Mouse (Mus musculus) MEL (cell line): ENCODE measurements around the gene Fbxw11. TPM values are rescaled to one million over a fixed set of nuclear protein-coding genes. Genes with fewer than 3 reads are reported as not detected.

ENCODE experiments used
- DNase-seq: peaks from one replicate; pipeline ENCODE4 v3.0.0; 2011; ENCODE audit warnings: low read depth, low spot score
- H3K27ac ChIP-seq: 2 replicates; pipeline ENCODE4 v1.5.1; 2012; ENCODE audit warnings: low read depth, mild to moderate bottlenecking, control low read depth, low read length, moderate library complexity; ENCODE audit not compliant: control insufficient read depth
- H3K27me3 ChIP-seq, 2 experiments: fragments of 150-350 bp in 1 of 2; sonication (generic) in 1 of 2; 2 replicates each; pipeline ENCODE4 v1.6.1; 2012; ENCODE audit warnings: low read length in 2 of 2, mild to moderate bottlenecking in 2 of 2, improper control_type of control experiment in 1 of 2, moderate library complexity in 1 of 2; ENCODE audit not compliant: insufficient read depth in 2 of 2, control insufficient read depth in 1 of 2
- H3K36me3 ChIP-seq, 2 experiments: 2 replicates each; pipeline ENCODE4 v1.6.1; 2012 to 2014; ENCODE audit warnings: low read length in 2 of 2, improper control_type of control experiment in 1 of 2, inconsistent platforms in 1 of 2, mild to moderate bottlenecking in 1 of 2; ENCODE audit not compliant: insufficient read depth in 2 of 2, control insufficient read depth in 1 of 2
- H3K4me1 ChIP-seq, 2 experiments: fragments of 150-350 bp in 1 of 2; sonication (generic) in 1 of 2; 2 replicates each; pipeline ENCODE4 v1.6.1; 2012; ENCODE audit warnings: low read length in 2 of 2, improper control_type of control experiment in 1 of 2, mild to moderate bottlenecking in 1 of 2; ENCODE audit not compliant: insufficient read depth in 2 of 2, control insufficient read depth in 1 of 2
- H3K4me3 ChIP-seq, 2 experiments: fragments of 150-350 bp in 1 of 2; sonication (generic) in 1 of 2; 2 replicates each; pipeline ENCODE4 v1.5.1; 2012; ENCODE audit warnings: low read depth in 2 of 2, low read length in 2 of 2, mild to moderate bottlenecking in 2 of 2, moderate library complexity in 2 of 2, control low read depth in 1 of 2, improper control_type of control experiment in 1 of 2; ENCODE audit not compliant: control insufficient read depth in 1 of 2, insufficient read depth in 1 of 2
- H3K79me2 ChIP-seq: 2 replicates; pipeline ENCODE4 v1.6.1; 2012; ENCODE audit warnings: mild to moderate bottlenecking, low read length, moderate library complexity; ENCODE audit not compliant: control insufficient read depth, poor library complexity, insufficient read depth
- H3K9ac ChIP-seq: 2 replicates; pipeline ENCODE4 v1.6.1; 2012; ENCODE audit warnings: low read depth, mild to moderate bottlenecking, control low read depth, low read length, moderate library complexity; ENCODE audit not compliant: control insufficient read depth, poor library complexity, severe bottlenecking
- H3K9me3 ChIP-seq: fragments of 150-350 bp; sonication (generic); replicated peaks from 2 replicates; pipeline ENCODE4 v1.6.1; 2012; ENCODE audit warnings: mild to moderate bottlenecking, low read length, improper control_type of control experiment, moderate library complexity; ENCODE audit not compliant: insufficient read depth
- CHD2 ChIP-seq: IDR thresholded peaks from 2 replicates; pipeline ENCODE4 v1.6.1; 2011; ENCODE audit warnings: low read length, improper control_type of control experiment
- E2F4 ChIP-seq: IDR thresholded peaks from 2 replicates; pipeline ENCODE4 v1.6.1; 2011; ENCODE audit warnings: low read depth, low read length, improper control_type of control experiment, borderline replicate concordance
- HCFC1 ChIP-seq: IDR thresholded peaks from 2 replicates; pipeline ENCODE4 v1.6.1; 2012; ENCODE audit warnings: low read depth, mild to moderate bottlenecking, inconsistent platforms, low read length, improper control_type of control experiment, moderate library complexity
- JUND ChIP-seq: IDR thresholded peaks from 2 replicates; pipeline ENCODE4 v1.6.1; 2011; ENCODE audit warnings: low read depth, mild to moderate bottlenecking, improper control_type of control experiment, low read length
- KAT2A ChIP-seq: conservative IDR thresholded peaks from 2 replicates; pipeline ENCODE4 v1.6.1; 2012; ENCODE audit warnings: low read depth, low read length, improper control_type of control experiment, inconsistent platforms
- MAX ChIP-seq: IDR thresholded peaks from 2 replicates; pipeline ENCODE4 v1.6.1; 2011; ENCODE audit warnings: low read length, improper control_type of control experiment
- MYC ChIP-seq: IDR thresholded peaks from 2 replicates; pipeline ENCODE4 v1.6.1; 2011; ENCODE audit warnings: low read depth, mild to moderate bottlenecking, low read length, improper control_type of control experiment, moderate library complexity
- RAD21 ChIP-seq: IDR thresholded peaks from 2 replicates; pipeline ENCODE4 v1.6.1; 2011; ENCODE audit warnings: mild to moderate bottlenecking, low read depth, low read length, improper control_type of control experiment
- RCOR1 ChIP-seq: IDR thresholded peaks from 2 replicates; pipeline ENCODE4 v1.6.1; 2012; ENCODE audit warnings: low read depth, mild to moderate bottlenecking, inconsistent platforms, low read length, improper control_type of control experiment
- SIN3A ChIP-seq: IDR thresholded peaks from 2 replicates; pipeline ENCODE4 v1.6.1; 2012; ENCODE audit warnings: low read length, improper control_type of control experiment, inconsistent platforms
- SMC3 ChIP-seq: IDR thresholded peaks from 2 replicates; pipeline ENCODE4 v1.6.1; 2011; ENCODE audit warnings: low read depth, low read length, improper control_type of control experiment
- TBP ChIP-seq: IDR thresholded peaks from 2 replicates; pipeline ENCODE4 v1.8.0; 2011; ENCODE audit warnings: low read depth, low read length, improper control_type of control experiment
- TCF12 ChIP-seq: IDR thresholded peaks from 2 replicates; pipeline ENCODE4 v1.6.1; 2014; ENCODE audit warnings: low read depth, mild to moderate bottlenecking, inconsistent platforms, low read length, improper control_type of control experiment, moderate library complexity
- USF1 ChIP-seq: IDR thresholded peaks from 2 replicates; pipeline ENCODE4 v1.6.1; 2014; ENCODE audit warnings: low read depth, mild to moderate bottlenecking, inconsistent platforms, low read length, improper control_type of control experiment, moderate library complexity
- USF2 ChIP-seq, 2 experiments: IDR thresholded peaks; 2 replicates each; pipeline ENCODE4 v1.6.1; 2011 to 2012; ENCODE audit warnings: improper control_type of control experiment in 2 of 2, low read length in 2 of 2, borderline replicate concordance in 1 of 2, inconsistent platforms in 1 of 2, low read depth in 1 of 2, mild to moderate bottlenecking in 1 of 2; ENCODE audit not compliant: insufficient read depth in 1 of 2
- ZMIZ1 ChIP-seq: IDR thresholded peaks from 2 replicates; pipeline ENCODE4 v1.6.1; 2012; ENCODE audit warnings: low read depth, mild to moderate bottlenecking, inconsistent platforms, low read length, improper control_type of control experiment, moderate library complexity
- polyA plus RNA-seq, 2 experiments: library from polyadenylated mRNA; stranded (reverse) in 1 of 2; unstranded in 1 of 2; fragments of >175 nt in 1 of 2; fragments of >200 nt in 1 of 2; gene quantifications; 2 replicates each; pipeline versions ENCODE4 v1.2.1 to v1.2.4; 2012; ENCODE audit warnings: low replicate concordance in 2 of 2, low read depth in 1 of 2; ENCODE audit not compliant: insufficient read length in 2 of 2, insufficient read depth in 1 of 2, missing spikeins in 1 of 2
- total RNA-seq: library from RNA; depleted of rRNA; stranded (reverse); fragments of 300-350 nt; gene quantifications from 2 replicates; pipeline ENCODE4 v1.2.3, GENCODE M21; 2012

Fbxw11 gene
- total and polyA plus RNA-seq, 3 experiments: 35.4 to 98.5 (median 53.5) TPM

DNA sequence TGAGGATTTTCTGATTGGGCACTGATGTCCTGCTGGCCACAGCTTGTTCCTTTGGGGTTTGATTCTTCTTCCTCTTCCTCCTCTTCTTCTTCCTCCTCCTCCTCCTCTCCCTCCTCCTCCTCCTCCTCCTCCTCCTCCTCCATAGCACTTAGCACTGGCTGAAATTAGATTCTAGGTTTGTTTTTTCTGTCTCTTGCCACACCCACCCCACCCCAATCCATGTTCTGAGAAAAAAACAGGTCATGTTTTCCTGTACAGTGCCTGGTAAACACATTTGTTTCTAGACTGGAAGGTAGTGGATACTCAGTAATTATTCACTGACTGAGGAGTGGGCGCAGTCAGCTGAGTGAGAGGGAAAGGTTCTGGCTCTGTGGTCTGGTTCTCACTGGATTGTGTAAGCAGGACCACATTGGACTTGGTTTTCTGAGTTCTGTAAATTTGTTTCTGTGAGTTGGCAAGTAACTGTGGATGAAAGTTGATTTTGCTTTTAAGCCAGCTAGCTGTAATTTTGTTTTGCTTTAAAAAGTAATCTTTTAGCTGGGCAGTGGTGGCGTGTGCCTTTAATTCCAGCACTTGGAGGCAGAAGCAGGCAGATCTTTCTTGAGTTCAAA, 45.8 kb downstream of the Fbxw11 start:
- H3K4me1 ChIP-seq: peaks cover 7 to 8% of the 10 kb centered on the region in 2 experiments; a peak in 3 of 4 replicates
- H3K9me3 ChIP-seq: no peaks in the 10 kb centered on the region
- TF ChIP-seq SMC3 (no peak), MYC (no peak), USF2 (IDR thresholded peaks at IDR 0.05; ENCODE audit: borderline replicate concordance in 1 of 2, insufficient read depth in 1 of 2, low read depth in 1 of 2, low read length in 2 of 2) (no peak), SIN3A (no peak), ZMIZ1 (no peak), MAX (no peak), E2F4 (no peak), JUND (no peak)
- H3K79me2 ChIP-seq: peaks cover 51% of the 10 kb centered on the region
- no peak overlapping the region for H3K4me3 ChIP-seq
- DNase-seq: no peak
- peaks cover 3 to 6% of the 10 kb centered on the region in 2 experiments; a peak in 2 of 4 replicates for H3K36me3 ChIP-seq
- no peaks in the 10 kb centered on the region for H3K27me3 ChIP-seq
- H3K27ac ChIP-seq: no peak overlapping the region
- no peak overlapping the region for H3K9ac ChIP-seq

DNA sequence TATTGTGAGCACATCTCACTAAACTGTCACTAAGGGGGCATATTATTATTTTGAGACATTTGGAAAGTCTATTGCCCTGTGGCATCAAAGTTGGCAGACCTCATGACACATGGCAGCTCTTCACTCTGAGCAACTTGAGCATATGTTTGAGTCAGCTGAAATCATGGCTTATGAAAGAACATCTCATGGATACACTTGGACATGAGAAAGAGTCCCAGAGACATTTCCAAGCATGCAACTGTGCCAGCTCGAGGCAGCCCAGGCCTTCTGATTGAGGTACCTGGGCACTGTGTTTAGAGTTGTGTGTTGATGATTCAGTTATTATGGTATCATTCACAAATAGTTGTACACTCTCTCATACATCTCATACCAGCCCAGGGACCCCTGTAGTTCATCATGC, 47.0 kb downstream of the Fbxw11 start:
- Histone ChIP-seq H3K27me3 (no peaks in the 10 kb centered on the region), H3K9ac (no peak overlapping the region), H3K4me1 (peaks cover 7 to 8% of the 10 kb centered on the region in 2 experiments; a peak in 3 of 4 replicates), H3K9me3 (no peaks in the 10 kb centered on the region), H3K4me3 (no peak overlapping the region), H3K79me2 (peaks cover 46% of the 10 kb centered on the region), H3K27ac (no peak overlapping the region), H3K36me3 (peaks cover 3 to 6% of the 10 kb centered on the region in 2 experiments; a peak in 2 of 4 replicates)
- DNase-seq: no peak
- TF ChIP-seq TCF12 (no peak), CHD2 (no peak), USF1 (no peak), RAD21 (no peak), HCFC1 (no peak)

GRCm38 (mm10) chr11:32692834-32693233, 50.3 kb downstream of the Fbxw11 start:
- H3K9me3 ChIP-seq: no peaks in the 10 kb centered on the region

More at GRCm38 (mm10) chr11:32692834-32693233, 50.3 kb downstream of the Fbxw11 start:
- Histone ChIP-seq H3K4me3 (no peak overlapping the region), H3K79me2 (peaks cover 46% of the 10 kb centered on the region), H3K36me3 (peaks cover 1 to 11% of the 10 kb centered on the region in 2 experiments; a peak in 3 of 4 replicates), H3K27ac (no peak overlapping the region), H3K27me3 (no peaks in the 10 kb centered on the region), H3K9ac (no peak overlapping the region), H3K4me1 (peaks cover 6 to 7% of the 10 kb centered on the region in 2 experiments; a peak in 3 of 4 replicates)
- no peak for DNase-seq
- TF ChIP-seq CHD2: no peak
- TF ChIP-seq JUND: no peak
- TF ChIP-seq RCOR1: no peak
- no peak for TF ChIP-seq USF1
- TF ChIP-seq TBP: no peak
- no peak for TF ChIP-seq KAT2A
